Mouse (Mus musculus) spleen, postnatal 36 days (tissue): ENCODE results near the gene Nfib.

Experiments
- DNase-seq, 2 experiments: peaks; one replicate each; pipeline ENCODE4 v3.0.0; 2022; ENCODE audit warnings: low spot score in 2 of 2, mixed read lengths in 1 of 2

Gene Nfib

DNA sequence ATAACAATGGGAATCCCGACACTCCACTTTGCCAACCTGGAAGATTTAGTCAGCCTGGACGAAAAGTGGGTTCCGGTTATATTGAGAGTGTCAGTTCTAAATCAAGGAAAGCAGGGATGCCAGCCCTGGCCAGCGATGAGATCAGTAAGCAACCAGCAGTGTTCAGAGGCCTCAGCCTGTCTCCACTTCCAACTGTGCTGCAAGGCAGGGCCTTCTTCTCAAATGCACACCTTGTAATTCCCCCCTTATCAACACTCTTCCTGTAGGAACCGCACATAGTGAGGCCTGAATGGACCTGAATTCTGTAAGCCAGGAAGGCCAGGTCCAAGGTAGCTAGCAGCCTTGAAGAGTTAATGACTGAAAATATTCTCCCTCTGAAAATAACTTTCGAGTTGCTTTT lies 239.4 kb downstream of the Nfib start:
- DNase-seq, result no peak

DNA sequence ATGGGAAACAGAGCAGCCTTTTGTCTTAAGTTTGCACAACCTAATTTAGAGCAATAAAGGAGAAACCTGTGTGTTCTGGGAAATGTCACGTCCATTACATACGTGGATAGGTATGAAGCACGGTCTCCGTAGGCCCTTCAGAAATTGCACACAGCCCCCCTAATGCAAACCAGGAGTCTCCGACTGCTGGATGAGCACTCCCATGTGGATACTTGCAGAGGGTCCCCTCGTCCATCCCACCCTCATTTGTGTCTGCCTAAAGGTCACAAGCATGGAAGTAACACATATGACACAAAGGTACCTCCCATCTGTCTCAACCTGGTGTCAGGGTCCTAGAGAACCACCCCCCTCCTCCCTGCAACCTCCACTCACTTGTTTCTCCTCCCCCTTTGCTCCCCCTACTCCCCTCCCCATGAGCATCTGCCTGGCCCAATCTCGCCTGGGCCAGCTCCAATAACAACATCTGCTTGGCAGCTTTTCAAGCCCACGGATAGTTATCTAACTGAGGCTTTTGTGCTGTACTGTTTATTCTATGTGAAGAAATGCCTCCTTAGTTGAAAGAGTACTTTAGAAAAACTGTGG lies 241.4 kb downstream of the Nfib start:
- no peak for DNase-seq

DNA sequence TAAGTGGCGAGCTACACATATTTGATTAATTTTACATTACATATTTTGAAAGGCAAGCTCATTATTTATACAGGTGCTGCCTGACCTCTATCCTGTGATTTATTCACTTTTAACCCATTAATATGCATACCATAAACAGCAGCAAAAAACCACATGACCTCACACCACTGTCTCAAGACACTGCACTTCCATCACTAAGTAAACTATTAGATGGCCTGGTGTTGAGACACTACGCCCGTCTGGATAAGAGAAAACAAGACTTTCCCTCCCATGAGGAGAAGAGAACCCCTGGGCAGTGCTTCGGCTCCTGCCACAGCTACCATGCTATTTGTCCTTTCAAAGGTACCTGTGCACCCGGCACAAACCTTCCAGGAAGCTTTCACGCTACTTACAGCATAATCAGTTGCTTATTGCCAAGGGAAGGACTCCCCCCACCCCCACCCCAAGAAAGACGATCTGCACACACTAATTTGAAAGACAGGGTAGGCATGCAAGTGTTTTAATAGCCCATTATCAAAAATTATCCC lies 242.3 kb downstream of the Nfib start:
- no peak for DNase-seq

DNA sequence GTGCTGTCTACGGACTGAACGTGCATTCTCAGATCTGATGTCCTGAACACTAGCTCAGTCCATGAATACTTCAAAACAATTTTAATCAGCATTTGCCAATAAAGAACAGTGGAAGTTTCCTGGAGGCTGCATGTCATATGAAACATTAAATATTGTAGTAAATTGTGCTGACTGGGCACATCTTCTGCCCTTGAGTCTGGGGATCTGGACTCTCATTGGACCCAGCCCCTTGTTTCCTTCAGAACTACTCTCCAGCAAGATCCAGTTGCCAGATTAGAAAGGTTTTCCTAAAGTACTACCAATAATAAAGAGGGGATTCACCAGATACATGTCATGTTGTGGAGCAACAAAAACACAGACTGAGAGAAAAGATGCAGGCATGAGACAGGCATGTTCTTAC lies 243.9 kb downstream of the Nfib start:
- DNase-seq, result no peak

DNA sequence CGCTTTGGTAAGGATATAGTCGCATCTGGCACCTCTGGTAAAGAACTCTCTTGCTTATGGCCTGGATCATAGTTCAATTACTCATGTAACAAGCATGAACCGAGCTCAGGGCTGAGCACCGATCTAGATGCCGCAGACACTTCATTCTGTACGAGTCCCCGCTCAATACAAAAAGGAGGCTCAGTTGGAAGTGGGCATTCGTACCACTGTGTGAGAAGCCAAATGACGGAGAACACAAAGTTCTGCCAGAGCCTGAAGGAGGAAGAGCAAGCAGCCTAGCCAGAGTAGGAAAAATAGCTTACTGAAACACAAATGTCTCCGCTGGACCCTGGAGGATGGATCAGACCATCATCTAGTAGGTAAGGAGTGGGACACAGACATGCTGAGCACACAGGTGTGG lies 246.7 kb downstream of the Nfib start:
- DNase-seq, result no peak

DNA sequence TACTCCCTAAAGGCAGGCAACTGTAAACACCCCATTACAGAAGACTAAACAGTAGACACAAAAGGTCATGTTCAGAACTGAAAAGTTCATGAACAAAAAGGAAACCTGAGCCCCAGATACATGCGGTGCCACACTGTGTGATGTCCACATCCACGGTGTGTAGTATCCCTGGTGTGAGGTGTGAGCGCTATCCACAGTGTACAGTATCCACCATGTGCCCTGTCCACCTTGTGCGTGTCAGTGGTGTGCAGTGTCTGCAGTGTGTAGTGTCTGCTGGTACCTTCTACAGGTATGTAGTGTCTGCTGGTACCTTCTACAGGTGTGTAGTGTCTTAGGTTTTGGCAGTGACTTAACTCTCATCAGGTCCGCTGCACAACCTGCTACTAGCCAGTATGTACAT lies 248.6 kb downstream of the Nfib start:
- no peak for DNase-seq

DNA sequence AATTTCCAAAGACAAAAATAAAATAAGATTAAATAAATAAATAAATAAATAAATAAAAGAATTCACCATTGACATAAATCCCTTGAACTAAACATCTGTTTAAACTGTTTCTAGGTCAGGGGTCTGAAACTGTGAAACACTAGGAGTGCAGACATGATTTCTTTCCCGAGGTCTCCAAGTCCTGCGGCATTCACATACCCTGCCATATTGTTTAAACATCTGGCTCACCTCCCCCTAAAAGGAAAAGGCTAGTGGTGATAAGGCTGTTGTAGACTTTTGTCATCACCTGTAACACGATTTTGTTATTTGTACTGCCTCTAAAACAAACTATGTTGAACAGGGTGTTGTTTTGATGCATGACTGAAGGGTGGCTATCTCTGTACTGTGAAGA lies 249.2 kb downstream of the Nfib start:
- no peak for DNase-seq

DNA sequence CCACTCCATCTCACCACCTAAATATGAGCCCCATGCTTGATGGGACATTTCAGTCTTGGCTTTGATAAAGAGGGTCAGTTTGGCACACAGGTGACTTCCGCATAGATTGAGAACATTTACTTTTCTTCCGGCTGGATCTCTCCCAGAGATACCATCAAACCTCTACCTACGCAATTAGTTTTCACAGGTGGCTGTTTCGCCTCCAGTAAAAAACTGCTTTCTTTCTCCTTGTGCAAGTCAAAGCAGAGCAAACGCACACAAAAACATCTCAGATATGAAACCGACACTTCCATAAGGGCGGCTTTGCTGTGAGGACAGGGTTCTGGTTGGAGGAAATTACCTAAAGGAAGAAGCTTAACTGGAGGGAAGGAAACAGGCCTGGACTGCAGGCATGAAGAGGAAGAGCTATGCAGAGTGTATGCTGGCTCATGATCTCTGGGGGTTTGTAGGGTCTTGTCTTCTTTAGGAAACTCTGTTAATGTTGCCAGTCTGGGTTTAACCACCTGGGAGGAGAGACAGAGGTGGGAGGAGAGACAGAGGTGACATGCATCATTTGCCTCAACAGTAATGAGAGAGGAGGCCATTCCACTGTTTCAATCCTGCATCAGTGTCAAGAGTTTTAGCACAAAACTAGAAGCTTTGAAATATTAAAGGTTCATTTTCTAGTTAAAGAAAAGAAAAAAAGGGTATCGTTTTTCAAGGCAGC lies 249.8 kb downstream of the Nfib start:
- DNase-seq, result no peak

DNA sequence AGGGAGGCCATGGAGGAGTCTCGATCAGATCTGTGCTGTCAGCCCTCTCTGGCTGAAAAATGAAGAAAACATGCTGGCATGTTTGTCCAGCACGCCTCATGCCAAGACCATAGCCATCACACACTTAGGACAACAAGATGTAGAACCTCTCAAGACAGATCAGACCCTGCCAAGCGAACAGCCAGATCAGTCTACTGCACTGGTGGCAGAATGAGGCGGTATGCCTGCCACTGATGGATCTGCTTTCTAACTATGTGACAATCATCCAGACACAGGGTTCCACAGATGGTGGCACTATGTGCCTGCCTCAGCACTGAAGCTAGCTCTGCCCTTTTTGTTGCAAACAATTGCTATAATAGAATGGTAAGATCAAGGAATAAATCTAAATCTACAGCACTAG lies 250.6 kb downstream of the Nfib start:
- DNase-seq, result no peak

DNA sequence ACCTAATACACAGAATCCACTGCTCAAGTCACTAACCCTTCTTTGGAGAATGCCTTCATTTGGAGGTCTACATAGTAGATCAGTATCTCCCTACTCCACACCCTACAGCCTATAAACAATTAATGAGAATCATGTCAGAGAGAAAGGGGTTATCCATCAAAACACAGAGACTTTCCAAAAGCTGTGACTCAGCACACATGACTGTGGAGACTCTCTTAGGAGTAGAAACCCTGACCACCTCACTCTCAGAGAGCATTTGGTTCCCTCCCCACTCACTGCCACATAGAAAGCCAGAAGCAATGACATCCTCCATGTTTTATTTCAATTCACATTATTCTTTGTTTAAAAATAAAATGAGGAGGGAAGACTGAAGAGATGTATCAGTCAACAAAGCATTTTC lies 252.2 kb downstream of the Nfib start:
- no peak for DNase-seq

DNA sequence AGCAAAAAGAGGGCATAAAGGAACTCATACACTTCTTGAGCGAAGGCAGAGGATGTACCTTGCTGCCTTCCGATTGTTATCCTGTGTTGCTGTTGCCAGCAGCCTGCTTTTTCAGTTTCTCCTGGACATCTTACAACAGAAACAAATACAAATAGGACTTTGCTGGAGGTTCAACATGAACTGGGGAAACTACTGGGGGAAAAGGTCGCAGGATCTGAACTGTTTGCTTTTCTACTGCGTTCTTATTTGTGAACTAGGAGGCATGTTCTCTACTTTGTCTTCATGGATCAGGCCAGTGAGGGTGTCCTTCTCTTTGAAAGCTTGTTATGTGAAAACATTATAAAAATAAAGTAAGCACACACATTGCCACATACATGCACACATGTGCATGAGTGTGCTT lies 252.6 kb downstream of the Nfib start:
- no peak for DNase-seq

DNA sequence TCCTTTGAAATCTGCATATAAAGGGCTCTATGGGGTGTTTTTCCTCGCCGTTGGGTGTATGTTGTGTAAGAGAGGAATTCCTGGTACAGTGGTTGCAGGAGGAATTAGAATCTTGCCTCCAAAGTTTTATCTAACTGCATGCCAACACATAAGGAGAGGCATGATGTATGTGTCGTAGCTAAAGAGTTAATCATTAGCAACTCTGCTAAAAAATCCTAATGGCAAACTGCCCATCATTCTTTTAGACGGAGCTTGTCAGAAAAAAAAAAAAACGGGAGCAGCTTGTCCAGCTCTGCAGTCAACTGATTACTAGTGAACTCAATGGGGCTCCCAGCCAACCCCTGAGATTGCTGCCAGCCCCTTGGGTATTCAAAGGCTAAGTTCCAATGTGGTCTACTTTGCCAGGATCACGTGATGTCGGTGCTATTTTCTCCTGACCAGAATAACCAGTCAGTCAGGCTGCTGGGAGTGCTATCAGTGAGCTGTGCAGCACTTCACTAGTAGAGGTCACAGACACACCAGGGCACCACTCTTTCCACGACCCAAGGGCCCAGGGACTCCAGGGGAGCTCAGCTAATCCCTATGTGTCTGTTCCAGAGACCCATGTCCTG lies 258.4 kb downstream of the Nfib start:
- no peak for DNase-seq

DNA sequence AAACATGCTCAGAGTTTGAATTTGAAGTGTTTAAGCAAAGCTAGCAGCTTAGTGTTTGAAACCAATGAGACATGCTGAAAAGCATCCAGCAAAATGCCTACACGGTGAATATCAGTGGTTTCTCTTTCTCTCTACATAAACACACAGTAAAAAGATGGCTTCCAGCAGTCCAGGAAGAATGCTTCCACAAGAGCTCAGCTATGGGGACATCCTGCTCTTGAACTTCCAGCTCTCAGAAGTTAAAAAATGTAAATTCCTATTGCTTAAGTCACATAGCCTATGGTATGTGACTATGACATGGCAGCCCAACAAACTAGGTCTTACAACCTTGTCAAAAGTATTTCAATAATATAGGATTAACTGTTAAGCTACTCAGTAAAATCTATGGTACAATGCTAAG lies 261.5 kb downstream of the Nfib start:
- DNase-seq, result no peak

DNA sequence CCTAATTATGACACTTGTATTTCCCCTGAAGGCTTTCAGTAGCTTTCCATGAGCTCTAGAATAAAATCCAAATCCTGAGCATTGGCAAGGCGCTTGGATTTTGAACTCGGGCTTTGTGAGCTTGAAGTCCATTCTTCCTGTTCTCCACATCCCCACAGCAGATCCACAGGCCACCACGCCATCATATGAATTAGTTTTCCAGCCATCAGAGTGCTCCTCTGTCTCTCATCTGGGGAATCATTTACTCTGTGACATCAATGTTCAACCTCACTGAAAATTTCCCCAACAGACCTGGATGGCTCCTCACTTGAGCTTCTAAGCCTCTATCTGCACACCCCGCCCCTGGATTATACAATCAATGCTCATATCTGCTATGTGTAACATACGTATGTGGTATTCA lies 262.1 kb downstream of the Nfib start:
- no peak for DNase-seq

DNA sequence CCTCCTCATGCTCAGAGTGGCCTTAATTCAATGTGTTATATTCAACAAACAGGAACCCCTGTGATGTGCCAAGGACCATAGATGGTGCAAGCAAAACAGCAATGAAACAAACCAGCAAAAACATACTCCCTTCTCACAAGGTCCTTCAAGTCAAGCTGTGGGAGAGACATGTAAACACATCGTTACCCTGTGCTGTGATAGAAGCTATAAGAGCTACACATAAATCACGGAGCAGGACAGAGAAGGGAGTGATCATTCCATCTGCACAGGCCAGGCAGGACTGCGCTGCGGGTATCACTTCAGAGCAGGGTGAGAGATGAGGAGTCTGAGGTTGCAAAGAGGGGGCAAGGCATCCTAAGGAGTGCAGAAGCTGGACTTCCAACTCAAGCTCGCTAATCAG lies 262.5 kb downstream of the Nfib start:
- DNase-seq, result no peak

DNA sequence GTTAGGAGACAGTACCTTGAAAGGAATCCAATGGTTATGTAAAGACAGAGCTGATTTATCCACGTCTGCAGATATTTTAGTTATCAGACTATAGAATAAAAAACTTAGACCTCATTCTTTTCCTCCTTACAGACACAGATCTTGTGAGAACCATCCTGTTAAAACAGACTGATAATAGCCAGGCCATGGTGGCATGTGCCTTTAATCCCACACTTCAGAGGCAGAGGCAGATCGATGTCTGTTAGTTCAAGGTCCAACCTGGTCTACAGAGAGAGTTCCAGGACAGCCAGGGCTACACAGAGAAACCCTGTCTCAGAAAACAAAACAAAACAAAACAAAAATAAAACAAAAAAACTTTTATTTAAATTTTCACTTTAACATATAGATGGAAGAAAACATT lies 264.9 kb downstream of the Nfib start:
- DNase-seq, result no peak

DNA sequence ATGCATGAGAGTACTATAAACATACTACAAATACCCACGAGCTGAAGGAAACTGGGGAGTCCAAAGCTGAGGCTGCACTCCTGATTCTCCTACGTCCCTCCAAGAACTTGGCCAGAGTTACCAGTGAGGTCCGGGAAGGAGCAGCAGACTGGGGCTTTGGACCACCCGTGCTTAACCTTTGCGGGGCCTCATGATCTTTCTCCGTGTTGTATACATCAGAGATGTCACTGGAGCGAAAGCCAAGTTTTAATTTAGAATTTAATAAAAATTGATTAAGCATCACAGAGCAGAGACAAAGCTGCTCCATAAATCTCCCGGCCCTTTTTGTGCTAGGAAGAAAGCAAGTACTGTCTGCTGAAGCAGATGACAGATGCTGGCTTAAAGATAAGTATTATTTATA lies 265.7 kb downstream of the Nfib start:
- DNase-seq, result no peak

DNA sequence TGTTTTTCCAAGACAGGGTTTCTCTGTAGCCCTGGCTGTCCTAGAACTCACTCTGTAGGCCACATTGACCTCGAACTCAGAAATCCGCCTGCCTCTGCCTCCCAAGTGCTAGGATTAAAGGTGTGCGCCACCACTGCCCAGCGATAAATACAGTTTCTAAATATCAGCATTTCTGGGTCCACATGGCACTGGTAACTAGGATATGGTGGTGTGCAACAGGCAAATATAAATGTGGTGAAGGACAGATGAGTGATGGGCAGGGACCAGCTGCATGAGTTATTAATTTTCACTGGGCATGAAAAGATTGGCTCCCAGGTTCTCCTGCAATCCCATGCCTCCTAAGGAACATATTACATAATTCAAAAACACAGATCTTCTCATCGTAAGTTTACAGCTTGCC lies 266.9 kb downstream of the Nfib start:
- no peak for DNase-seq

DNA sequence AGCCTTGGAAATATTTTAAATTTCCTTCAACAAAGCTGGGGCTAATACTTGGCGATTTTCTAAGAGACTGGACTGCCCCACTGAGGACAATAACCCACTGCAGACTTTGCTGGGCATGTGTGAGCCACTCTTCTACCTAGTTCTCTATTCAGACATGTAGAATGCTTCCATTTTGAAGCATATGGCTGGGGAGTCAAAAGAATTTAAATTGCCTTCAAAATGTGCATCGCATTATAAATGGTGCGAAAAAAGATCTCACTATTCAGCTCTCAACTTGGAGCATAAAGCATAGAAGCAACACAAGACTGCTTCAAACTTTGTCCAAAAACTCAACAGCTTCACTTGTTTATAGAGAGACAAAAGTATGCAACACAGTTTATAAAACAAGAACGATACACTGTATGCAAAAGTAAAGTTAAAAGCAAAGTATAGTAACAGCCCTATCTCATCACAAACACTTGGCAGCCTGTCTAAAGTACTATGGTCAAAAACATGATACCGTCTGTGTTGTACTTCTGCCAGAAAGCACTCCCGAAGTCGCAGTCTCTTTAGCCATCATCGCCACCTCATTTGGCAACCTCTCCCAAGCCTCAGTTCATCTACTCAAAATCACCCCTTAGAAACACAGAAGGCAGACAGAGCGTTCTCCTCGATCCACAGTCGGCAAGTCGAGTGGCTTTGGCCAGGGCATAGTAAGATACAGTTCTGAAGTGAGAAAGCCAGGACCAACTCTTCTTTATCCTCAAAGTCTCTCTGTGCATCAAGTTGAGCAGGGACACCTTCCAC lies 267.8 kb downstream of the Nfib start:
- no peak for DNase-seq

DNA sequence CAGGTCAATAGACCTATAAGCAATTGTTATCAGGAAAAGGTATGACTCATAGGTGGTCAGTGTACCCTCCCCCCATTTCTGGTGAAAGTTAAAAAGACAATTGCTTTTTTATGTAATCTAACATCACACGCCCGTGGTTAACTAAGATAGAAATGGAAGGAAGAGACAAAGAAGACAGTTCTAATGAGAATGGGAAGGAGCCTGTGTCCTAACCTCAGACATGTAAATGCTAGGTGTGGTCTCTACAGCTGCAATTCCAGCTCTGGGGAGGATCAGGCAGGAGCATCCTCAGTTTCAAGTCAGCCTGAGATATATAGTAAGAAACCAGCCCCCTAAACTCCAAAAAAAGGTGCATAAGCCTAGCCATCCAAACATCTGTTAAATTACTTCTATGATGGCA lies 268.9 kb downstream of the Nfib start:
- DNase-seq, result no peak

DNA sequence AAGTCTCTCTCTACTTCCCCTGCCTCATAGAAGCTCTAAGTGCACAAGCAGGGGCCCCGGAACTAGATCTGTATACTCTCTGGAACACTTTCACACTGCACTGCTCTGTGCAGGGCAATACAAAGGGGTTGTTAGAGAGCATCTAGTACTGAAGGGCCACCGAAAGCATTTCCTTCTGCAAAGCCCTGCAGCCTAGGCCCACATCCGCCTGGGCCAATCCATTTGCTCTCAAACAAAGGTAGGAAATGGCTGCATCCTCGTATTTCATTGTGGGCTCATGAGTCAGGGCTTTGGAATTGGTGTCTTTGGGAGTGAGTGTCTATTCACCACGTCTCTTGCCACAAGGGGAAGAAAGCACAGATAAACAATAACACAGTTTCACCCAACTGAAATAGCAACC lies 269.8 kb downstream of the Nfib start:
- DNase-seq, result no peak

DNA sequence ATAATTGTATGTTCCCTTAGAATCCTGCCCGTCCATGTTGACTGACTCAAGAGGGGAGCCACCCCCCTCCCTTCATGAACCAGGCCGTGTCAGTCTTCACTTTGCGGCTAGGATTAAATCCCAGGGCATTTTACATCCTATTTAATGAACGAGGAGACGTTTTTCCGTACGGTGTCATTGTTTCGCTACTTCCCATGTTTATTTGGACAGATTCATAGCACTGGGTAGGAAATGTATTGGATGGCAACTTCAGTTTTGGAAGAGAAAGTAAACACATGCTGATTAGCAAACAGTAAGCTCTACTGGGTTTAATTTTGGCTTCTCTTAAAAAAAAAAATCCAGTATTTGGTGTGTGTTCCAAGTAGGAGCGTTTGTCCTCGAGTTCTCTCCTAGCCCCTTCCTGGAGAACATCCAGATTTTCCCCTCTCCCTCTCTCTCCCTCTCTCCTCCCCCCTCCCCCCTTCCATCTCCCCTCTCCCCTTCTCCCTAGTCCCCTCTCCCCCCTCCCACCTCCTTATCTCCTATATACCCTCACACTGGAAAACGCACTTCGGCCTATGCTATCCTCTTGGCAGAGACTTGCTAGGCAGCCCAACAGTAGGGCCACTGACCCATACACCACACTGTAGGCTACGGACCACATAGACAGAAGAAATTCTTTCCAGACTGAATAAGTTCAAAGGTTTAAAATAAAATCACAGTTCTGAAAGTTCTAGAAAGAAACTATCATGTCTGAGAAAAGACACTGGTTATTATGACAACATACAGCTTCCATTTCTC lies 271.4 kb downstream of the Nfib start:
- DNase-seq, result no peak
